Mouse (Mus musculus): ENCODE measurements around the gene Glb1l2.

GRCm38 (mm10) chr9:26728556-26728955 lies 77.7 kb downstream of the Glb1l2 start:
- no peak for TF ChIP-seq CTCF (IDR thresholded peaks at IDR 0.05; ENCODE audit: borderline replicate concordance, insufficient read depth, low read length)
- no peak for TF ChIP-seq POLR2A (IDR thresholded peaks at IDR 0.05; ENCODE audit: low read depth, low read length)

All from embryonic fibroblast, embryonic 13.5 days (primary cell).